21 mouse cellular contexts compared by ENCODE assay signal in the genomic region with DNA sequence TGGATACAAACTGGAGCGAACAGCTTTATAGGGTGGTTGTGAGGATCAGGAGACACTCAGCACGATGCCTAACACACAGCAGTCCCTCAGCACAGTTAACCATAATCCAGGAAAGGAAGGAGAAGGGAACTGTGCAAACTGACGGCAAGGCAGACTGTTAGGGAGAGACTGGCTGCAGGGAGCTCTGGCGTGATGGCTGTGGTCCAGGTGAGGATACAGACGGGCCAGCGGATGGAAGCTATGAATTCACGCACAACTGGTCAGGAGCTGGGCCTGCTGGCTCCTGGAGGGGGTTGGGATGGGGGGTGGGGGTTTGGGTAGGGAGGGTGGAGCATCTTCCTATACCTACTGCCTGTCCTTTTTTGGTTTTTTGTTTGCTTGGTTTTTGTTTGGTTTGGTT. TPM values are rescaled to one million over a fixed set of nuclear protein-coding genes. Genes with fewer than 3 reads are reported as not detected.
A peak's percentile ranks its signal among the peaks of the same experiment; 100 is the strongest.
DNase-seq lines count a peak whose midpoint lies in the region; ATAC-seq and TF ChIP-seq lines count a peak whose summit lies in the region.
"Had no signal": no experiment of that assay in that cellular context is flagged by ENCODE, and none has a peak within 500 bp of the region (broad histone marks: within the 10 kb centered on the region; RNA-seq: fewer than 3 reads in every experiment).

No protein-coding gene starts in this region.

- no peak overlapping the region; the same call in 1 of the 2 replicates for H3K27ac ChIP-seq in left cerebral cortex, adult 2 months
- H3K27ac ChIP-seq in midbrain, postnatal 0 days (ENCODE audit: low read depth, low read length), result no peak overlapping the region
- no peak overlapping the region for H3K27ac ChIP-seq in midbrain, embryonic 14.5 days (replicated peaks; ENCODE audit: low read depth, low read length)
- H3K27ac ChIP-seq: embryonic facial prominence, embryonic 13.5 days; embryonic facial prominence, embryonic 15.5 days; forebrain, embryonic 10.5 days; forebrain, embryonic 12.5 days had no signal

- DNase-seq in cerebellum, postnatal 14 days, result peak; percentile 47 to 71
- no peak for DNase-seq in cerebellum, adult 9-10 months
- DNase-seq in left cerebral cortex, postnatal 4 days, result peak; percentile 74
- DNase-seq in left cerebral cortex, adult 2 months (ENCODE audit: extremely low spot score in 1 of 2, low spot score in 2 of 2), result no peak
- peak; percentile 48 for DNase-seq in midbrain, postnatal 0 days (ENCODE audit: low spot score)
- DNase-seq in midbrain, embryonic 14.5 days, result no peak
- DNase-seq in gastrocnemius, postnatal 25 days, result no peak
- DNase-seq: adrenal gland, adult 2 months; adrenal gland, postnatal 10 days; adrenal gland, postnatal 25 days; cerebellum, adult 11 months; cerebellum, adult 18-20 months; cerebellum, adult 8-10 months; embryo, embryonic 11 days had no signal

- no peak overlapping the region for H3K4me3 ChIP-seq in left cerebral cortex, adult 2 months
- H3K4me3 ChIP-seq in midbrain, postnatal 0 days (ENCODE audit: low read depth, low read length), result no peak overlapping the region
- no peak overlapping the region for H3K4me3 ChIP-seq in midbrain, embryonic 14.5 days (replicated peaks; ENCODE audit: low read depth, low read length)
- H3K4me3 ChIP-seq: embryonic facial prominence, embryonic 13.5 days; embryonic facial prominence, embryonic 15.5 days; erythroblast, embryonic 14.5 days; forebrain, embryonic 10.5 days; forebrain, embryonic 12.5 days had no signal

- no peak for TF ChIP-seq CTCF in left cerebral cortex, adult 2 months (IDR thresholded peaks at IDR 0.05)
- TF ChIP-seq CTCF in midbrain, postnatal 0 days (IDR thresholded peaks at IDR 0.05), result no peak

- H3K4me1 ChIP-seq in midbrain, postnatal 0 days (ENCODE audit: insufficient read depth, low read length), result no peaks in the 10 kb centered on the region
- peaks cover 26% of the 10 kb centered on the region for H3K4me1 ChIP-seq in midbrain, embryonic 14.5 days (ENCODE audit: control insufficient read depth, insufficient read depth, low read length)

- intact Hi-C loops in left cerebral cortex, postnatal 4 days (cut with DNase I), result no loop called here
- intact Hi-C loops in left cerebral cortex, adult 2 months (cut with DNase I), result no loop called here

- no peaks in the 10 kb centered on the region for H3K9me3 ChIP-seq in midbrain, postnatal 0 days (ENCODE audit: low read length)
- no peaks in the 10 kb centered on the region for H3K9me3 ChIP-seq in midbrain, embryonic 14.5 days (ENCODE audit: control insufficient read depth, low read length)
- H3K9me3 ChIP-seq: embryonic facial prominence, embryonic 13.5 days; embryonic facial prominence, embryonic 15.5 days; forebrain, embryonic 10.5 days; forebrain, embryonic 12.5 days had no signal

- H3K9ac ChIP-seq in midbrain, postnatal 0 days (replicated peaks; ENCODE audit: low read length, poor library complexity, severe bottlenecking), result no peak overlapping the region
- H3K9ac ChIP-seq in midbrain, embryonic 14.5 days (replicated peaks; ENCODE audit: low read length), result no peak overlapping the region
- H3K9ac ChIP-seq: embryonic facial prominence, embryonic 13.5 days; embryonic facial prominence, embryonic 15.5 days; forebrain, embryonic 12.5 days had no signal

- H3K4me2 ChIP-seq in midbrain, postnatal 0 days (ENCODE audit: low read depth, low read length, poor library complexity, severe bottlenecking), result no peak overlapping the region
- no peak overlapping the region for H3K4me2 ChIP-seq in midbrain, embryonic 14.5 days (ENCODE audit: low read length)
- H3K4me2 ChIP-seq: embryonic facial prominence, embryonic 13.5 days; embryonic facial prominence, embryonic 15.5 days; forebrain, embryonic 12.5 days had no signal

- ATAC-seq in midbrain, postnatal 0 days (ENCODE audit: low FRiP score), result no peak
- ATAC-seq in midbrain, embryonic 14.5 days (ENCODE audit: low FRiP score, low TSS enrichment), result no peak
- ATAC-seq: forebrain, embryonic 14.5 days; forebrain, embryonic 16.5 days had no signal

- H3K36me3 ChIP-seq in midbrain, postnatal 0 days (ENCODE audit: insufficient read depth, low read length), result peaks cover 7% of the 10 kb centered on the region; the same call in 1 of the 2 replicates
- H3K36me3 ChIP-seq in midbrain, embryonic 14.5 days (ENCODE audit: control insufficient read depth, insufficient read depth, low read length), result 0 out of 2 replicates have a peak, but pooled peaks cover 2% of the 10 kb centered on the region
- H3K36me3 ChIP-seq: embryonic facial prominence, embryonic 13.5 days had no signal

- no peaks in the 10 kb centered on the region for H3K27me3 ChIP-seq in midbrain, postnatal 0 days (ENCODE audit: insufficient read depth, low read length)
- no peaks in the 10 kb centered on the region for H3K27me3 ChIP-seq in midbrain, embryonic 14.5 days (ENCODE audit: control insufficient read depth, insufficient read depth, low read length)
- H3K27me3 ChIP-seq: embryonic facial prominence, embryonic 13.5 days; embryonic facial prominence, embryonic 15.5 days; forebrain, embryonic 12.5 days had no signal

- WGBS in midbrain, postnatal 0 days, result 74% methylated on average over 7 of the region's 7 CpGs
- WGBS in midbrain, embryonic 14.5 days, result 82% methylated on average over 7 of the region's 7 CpGs

RNA-seq across cellular contexts. Expression of gene Gm4353, which starts 41.2 kb away (rescaled TPM):
- 1 to 10 TPM; 3.9 to 4.6 TPM for total RNA-seq in left cerebral cortex, postnatal 4 days (2021)
- total RNA-seq in left cerebral cortex, adult 2 months (2021), result 1 to 10 TPM; 2.5 to 2.8 TPM
- total RNA-seq in midbrain, postnatal 0 days (2014; rRNA removed), result 0.93 and 4.0 TPM in 2 replicates
- polyA plus RNA-seq in midbrain, postnatal 0 days (2015; fragmentation: Nextera tagmentation; extraction: Ambion mirVana), result 0.28 and 0.54 TPM in 2 replicates
- 0.45 and 1.3 TPM in 2 replicates for polyA plus RNA-seq in midbrain, embryonic 14.5 days (2014; fragmentation: Nextera tagmentation; extraction: Ambion mirVana)
- 1 to 10 TPM; 1.4 to 2.0 TPM for total RNA-seq in gastrocnemius, postnatal 25 days (2021)

Comparison
In these comparisons a context has a peak if more than half of its experiments do, and no peak if none do; other contexts are left out.
1. DNase-seq: peak in cerebellum, postnatal 14 days (2 of 2), left cerebral cortex, postnatal 4 days (single experiment) and midbrain, postnatal 0 days (single experiment); none in cerebellum, adult 9-10 months (single experiment), left cerebral cortex, adult 2 months (0 of 2), midbrain, embryonic 14.5 days (single experiment) and gastrocnemius, postnatal 25 days (single experiment).